Mouse (Mus musculus) thymus, adult 2 months (tissue): ENCODE data around the gene Spred3.

ENCODE experiments used
- CTCF ChIP-seq: fragments of 200-500 bp; IDR thresholded peaks from 2 replicates; pipeline ENCODE4 v1.5.1; 2012; ENCODE audit warnings: mild to moderate bottlenecking, control low read depth, low read length, moderate library complexity, borderline replicate concordance; ENCODE audit not compliant: control insufficient read depth, poor library complexity, insufficient read depth; ENCODE audit errors: extremely low read depth
- POLR2A ChIP-seq: fragments of 200-500 bp; IDR thresholded peaks from 2 replicates; pipeline ENCODE4 v1.6.1; 2012; ENCODE audit warnings: mild to moderate bottlenecking, low read length, control low read depth, moderate library complexity; ENCODE audit not compliant: control insufficient read depth, poor library complexity, insufficient read depth; ENCODE audit errors: extremely low read depth

DNA sequence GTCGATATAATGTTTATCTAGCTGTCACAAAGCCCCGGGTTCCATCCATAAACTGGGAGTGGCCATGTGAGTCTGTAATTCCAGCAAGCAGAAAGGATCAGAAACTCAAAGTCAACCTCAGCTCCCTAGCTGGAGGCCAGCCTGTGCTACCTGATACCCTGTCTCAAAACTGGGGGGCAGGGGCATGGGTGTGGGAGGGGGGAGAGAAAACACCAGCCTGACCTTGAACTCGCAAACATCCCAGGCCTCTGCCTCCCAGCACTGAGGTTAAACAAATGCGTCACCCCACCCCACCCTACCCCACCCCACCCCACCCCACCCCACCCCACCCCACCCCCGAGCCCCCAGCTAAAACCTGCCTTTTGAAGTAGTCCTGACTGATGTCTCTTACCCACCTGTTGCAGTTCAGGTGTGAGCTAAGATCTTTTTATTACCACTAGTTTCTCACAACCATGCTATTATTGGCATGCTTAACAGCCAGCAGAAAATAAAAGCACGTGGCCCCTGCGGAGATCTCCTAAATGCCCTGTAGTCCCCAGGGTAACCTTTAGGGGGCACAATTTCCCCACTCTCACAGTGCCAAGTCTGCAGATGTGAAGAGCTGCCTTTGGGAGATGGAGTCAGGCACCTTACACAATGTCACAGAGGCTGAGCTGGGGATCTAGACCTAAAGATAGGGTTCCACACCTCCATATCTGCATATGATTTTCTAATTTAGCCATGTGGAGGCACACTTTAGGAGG lies 43.9 kb downstream of the Spred3 start:
- peak; percentile 56; the same call in 1 of the 2 replicates for TF ChIP-seq CTCF
- TF ChIP-seq POLR2A, result no peak
